Mouse (Mus musculus): Measurements from ENCODE around the gene Foxc2.

Gene Foxc2

DNA sequence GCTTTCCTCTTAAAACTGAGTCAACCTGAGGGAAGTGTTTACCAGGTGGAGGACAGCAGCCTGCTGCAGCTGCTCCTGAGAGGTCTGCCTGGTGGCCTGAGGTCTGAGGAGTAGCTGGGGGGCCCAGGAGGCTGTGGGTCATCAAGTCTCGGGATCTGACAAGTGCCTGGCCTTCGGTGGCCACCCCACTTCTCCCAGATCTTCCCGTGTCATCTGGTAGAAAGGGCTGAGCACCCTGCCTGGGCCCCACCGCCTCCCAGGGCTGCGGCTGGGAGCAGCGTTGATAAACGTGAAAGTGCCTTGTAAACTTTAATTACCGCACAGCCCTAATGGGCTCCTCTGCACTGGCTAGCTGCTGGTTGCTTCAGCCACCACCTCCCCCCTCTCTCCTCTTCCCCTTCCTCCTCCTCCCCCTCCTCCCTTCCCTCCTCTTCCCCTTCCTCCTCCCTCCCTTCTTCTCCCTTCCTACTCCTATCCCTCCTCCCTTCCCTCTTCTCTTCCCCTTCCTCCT is 32.7 kb downstream of the Foxc2 start:
- DNase-seq (ENCODE audit: low spot score in 2 of 2), result no peak

DNA sequence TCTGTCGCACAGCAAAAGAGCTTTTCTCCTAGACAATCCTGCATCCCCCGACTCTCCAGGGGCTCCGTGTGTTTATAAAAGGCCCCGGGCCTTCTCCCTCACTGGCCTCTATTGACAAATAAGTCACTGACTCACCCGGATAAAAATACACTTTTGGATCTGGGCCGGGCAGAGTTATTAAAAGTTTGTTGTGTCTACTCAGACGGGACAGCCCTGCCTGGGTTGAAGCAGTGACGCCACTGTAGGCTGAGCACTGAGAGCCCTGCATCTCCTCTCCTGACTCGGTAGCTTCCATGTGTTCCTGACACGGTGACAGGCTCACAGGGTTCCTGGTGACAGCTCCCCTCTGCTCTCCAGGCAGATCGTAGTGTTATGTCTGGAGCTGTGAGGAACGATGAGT is 36.4 kb downstream of the Foxc2 start:
- DNase-seq (ENCODE audit: low spot score in 2 of 2), result no peak

DNA sequence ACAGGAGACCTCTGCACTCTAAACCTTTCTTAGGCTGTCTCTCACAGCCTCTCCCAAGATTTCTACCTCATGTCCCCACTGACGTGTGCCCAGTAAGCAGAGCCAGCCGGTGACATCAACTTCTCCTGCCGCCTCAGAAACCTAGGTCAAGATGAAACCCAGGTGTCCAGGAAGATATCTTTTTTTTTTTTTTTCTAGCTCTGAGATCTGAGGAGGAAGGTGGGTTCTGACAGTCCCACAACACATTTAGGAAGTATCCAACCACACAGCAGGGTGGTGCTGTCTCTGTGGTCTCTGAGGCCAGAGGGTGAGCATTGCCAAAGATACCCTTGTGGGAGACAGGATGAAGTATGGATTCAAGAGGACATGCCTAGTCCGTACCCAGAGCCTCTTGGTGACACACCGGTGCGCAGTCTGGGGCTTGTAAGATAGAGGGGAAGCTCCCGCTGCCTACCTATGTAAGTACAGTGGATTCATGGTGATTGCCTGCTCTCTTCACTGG is 41.1 kb downstream of the Foxc2 start:
- DNase-seq (ENCODE audit: low spot score in 2 of 2), result no peak

DNA sequence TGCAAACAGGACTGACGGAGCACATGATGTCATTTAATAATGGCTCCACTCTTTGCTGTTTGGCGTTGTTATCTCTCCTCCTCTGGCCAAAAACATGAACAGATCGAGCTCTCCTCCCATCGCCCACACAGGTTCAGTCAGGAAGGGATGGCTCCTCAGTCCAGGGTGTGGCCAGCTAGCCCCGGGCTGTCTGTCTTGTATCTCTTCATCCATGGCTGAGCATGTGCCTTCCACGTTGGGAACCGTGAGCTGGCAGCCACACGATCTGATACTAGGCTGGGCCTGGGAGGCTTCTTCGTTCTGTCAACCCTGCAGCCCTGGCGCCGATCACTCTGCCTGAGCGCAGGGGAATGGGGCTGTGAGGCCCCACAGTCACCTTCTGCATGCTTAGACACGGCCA is 42.8 kb downstream of the Foxc2 start:
- DNase-seq (ENCODE audit: low spot score in 2 of 2), result no peak

DNA sequence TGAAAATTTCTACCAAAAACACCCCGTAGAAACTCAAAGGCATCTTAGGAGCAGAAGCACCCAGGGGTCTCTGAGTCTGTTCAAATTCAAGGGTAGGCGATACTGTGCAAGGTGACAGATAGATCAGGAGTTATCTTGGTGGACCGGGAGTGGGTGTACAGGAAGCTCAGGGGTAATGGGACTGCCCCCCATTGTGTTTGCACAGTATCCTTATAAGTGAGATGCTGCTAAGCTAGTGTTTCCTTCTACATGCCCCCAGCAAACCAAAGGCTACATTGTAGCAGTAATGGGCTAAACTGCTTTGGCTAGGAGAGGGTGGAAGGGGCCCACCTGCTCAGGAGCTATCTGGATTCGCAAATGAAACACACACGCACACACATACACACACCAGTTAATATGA is 45.5 kb downstream of the Foxc2 start:
- DNase-seq (ENCODE audit: low spot score in 2 of 2), result no peak

DNA sequence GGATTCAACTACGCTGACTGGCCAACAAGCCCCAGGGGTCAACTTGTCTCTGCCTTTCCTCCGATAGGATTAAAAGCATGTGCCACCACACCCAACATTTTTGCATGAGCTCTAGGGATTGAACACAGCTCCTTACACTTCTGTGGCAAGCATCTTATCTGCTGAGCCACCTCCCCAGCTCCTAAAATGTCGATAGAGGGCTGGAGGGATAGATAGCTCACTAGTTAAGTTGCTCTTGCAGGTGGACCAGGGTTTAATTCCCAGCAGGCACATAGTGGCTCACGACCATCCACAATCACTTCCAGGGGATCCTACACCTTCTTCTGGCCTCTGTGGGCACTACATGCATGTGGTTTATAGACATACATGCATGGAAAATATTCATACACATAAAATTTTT is 46.4 kb downstream of the Foxc2 start:
- no peak for DNase-seq (ENCODE audit: low spot score in 2 of 2)

DNA sequence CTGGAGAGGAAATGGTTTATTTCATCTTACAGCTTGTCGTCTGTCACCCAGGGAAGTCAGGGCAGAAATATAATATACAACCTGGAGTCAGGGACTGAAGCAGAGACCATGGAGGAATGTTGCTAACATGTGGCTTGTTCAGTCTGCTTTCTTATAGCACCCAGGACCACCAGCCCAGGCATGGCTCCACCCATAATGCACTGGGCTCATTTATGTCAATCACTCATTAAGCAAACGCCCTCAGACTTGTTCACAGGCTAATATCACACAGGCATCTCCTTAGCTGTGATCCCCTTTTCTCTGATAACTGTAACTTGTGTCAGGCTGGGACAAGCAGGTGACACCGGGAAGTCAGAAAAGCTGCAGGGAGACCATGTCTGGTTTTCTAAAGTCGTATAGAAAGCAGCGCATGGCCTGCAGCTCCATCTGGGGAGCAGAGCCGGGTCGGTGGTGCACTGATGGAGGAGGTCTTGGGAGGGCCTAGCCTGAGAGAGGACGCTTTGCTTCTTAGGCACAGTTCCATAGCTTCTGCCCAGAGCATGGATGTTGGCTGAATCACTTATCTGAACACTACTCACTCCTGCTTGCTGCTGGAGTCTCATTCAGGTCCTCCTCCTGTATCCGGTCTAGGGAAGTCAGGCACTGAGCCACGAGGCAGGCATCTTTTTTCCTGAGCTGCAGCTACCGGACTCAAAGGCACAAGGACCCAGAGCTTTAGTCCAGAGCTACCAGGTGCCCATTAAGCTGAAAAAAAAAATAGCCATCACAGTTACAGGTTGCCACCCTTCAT is 47.1 kb downstream of the Foxc2 start:
- DNase-seq (ENCODE audit: low spot score in 2 of 2), result no peak

DNA sequence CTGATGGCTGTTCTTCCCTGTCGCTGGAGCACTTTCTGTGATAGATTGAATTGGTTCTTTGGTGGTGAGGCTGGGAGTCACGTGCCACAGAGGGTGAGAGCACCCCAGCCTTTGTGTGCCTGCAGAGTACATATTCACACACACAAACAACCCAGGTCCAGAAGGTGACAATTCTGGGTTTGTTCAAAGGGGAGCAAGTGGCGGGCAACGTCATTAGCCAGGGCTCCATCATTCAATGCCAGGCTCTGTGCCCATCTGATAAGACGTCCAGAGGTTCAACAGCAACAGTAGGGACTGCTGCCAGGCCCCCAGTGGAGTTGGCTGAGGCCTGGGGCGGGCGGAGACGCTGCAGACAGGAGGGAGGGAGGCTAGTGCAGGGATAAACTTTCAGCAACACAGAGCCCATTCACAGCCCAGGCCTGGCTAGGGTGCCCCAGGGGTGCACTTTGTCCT is 48.1 kb downstream of the Foxc2 start:
- DNase-seq (ENCODE audit: low spot score in 2 of 2), result no peak

DNA sequence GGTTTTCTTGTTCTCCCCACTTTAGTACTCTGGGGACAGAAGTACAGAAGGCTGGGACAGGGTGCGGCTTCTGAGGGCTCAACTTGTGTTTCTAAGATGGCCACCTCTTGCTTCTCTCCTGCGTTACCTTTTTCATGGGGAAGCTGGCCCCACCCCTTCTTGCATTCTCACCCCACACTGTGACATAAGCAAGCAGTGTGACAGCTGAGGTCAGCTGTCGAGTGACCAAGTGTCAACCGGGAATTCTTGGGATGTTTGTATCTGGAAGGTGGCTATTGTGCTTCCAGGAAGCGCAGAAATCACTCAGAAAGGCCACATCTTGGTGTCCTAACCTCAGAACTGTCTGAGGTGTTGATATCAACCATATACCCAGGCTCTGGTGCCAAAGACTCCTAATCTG is 52.1 kb downstream of the Foxc2 start:
- DNase-seq (ENCODE audit: low spot score in 2 of 2), result no peak

Measured in frontal cortex, postnatal 14 days (tissue).